Comparison of ENCODE assay signal across 24 mouse cellular contexts in genomic region chr2:125650038-125650437, GRCm38 (mm10). TPM values are rescaled to one million over a fixed set of nuclear protein-coding genes. Genes with fewer than 3 reads are reported as not detected.
DNase-seq lines count a peak whose midpoint lies in the region; ATAC-seq and TF ChIP-seq lines count a peak whose summit lies in the region.
"Had no signal": no experiment of that assay in that cellular context is flagged by ENCODE, and none has a peak within 500 bp of the region (broad histone marks: within the 10 kb centered on the region; RNA-seq: fewer than 3 reads in every experiment).

No protein-coding gene starts in this region.

- H3K4me1 ChIP-seq in embryonic facial prominence, embryonic 14.5 days (ENCODE audit: control insufficient read depth, insufficient read depth, low read length), result 0 out of 2 replicates have a peak, but pooled peaks cover 3% of the 10 kb centered on the region
- H3K4me1 ChIP-seq in embryonic facial prominence, embryonic 10.5 days, result no peaks in the 10 kb centered on the region
- no peaks in the 10 kb centered on the region for H3K4me1 ChIP-seq in limb, embryonic 14.5 days (ENCODE audit: control insufficient read depth, insufficient read depth, low read length)
- H3K4me1 ChIP-seq in limb, embryonic 10.5 days, result no peaks in the 10 kb centered on the region
- no peaks in the 10 kb centered on the region for H3K4me1 ChIP-seq in embryonic facial prominence, embryonic 15.5 days
- H3K4me1 ChIP-seq: embryonic facial prominence, embryonic 12.5 days; forebrain, embryonic 15.5 days had no signal

- no peaks in the 10 kb centered on the region for H3K27me3 ChIP-seq in embryonic facial prominence, embryonic 14.5 days (replicated peaks; ENCODE audit: control insufficient read depth, insufficient read depth, low read length)
- H3K27me3 ChIP-seq in embryonic facial prominence, embryonic 10.5 days (replicated peaks; ENCODE audit: low read depth, poor library complexity, severe bottlenecking), result no peaks in the 10 kb centered on the region
- no peaks in the 10 kb centered on the region for H3K27me3 ChIP-seq in limb, embryonic 14.5 days (ENCODE audit: control insufficient read depth, insufficient read depth, low read length)
- H3K27me3 ChIP-seq in limb, embryonic 10.5 days (ENCODE audit: low read depth, poor library complexity, severe bottlenecking), result no peaks in the 10 kb centered on the region
- H3K27me3 ChIP-seq in embryonic facial prominence, embryonic 15.5 days, result no peaks in the 10 kb centered on the region
- H3K27me3 ChIP-seq: CH12.LX; embryonic facial prominence, embryonic 12.5 days; forebrain, embryonic 13.5 days; forebrain, embryonic 15.5 days had no signal

- no peak overlapping the region for H3K4me2 ChIP-seq in embryonic facial prominence, embryonic 14.5 days (ENCODE audit: low read depth, low read length)
- no peak overlapping the region for H3K4me2 ChIP-seq in limb, embryonic 14.5 days (replicated peaks; ENCODE audit: low read depth, low read length, severe bottlenecking)
- no peak overlapping the region for H3K4me2 ChIP-seq in embryonic facial prominence, embryonic 15.5 days (replicated peaks)
- H3K4me2 ChIP-seq: embryonic facial prominence, embryonic 12.5 days; forebrain, embryonic 13.5 days; forebrain, embryonic 15.5 days had no signal

- 75% methylated on average over 5 of the region's 5 CpGs for WGBS in embryonic facial prominence, embryonic 14.5 days
- 89% methylated on average over 5 of the region's 5 CpGs for WGBS in embryonic facial prominence, embryonic 10.5 days
- 80% methylated on average over 5 of the region's 5 CpGs for WGBS in limb, embryonic 14.5 days
- 91% methylated on average over 5 of the region's 5 CpGs for WGBS in limb, embryonic 10.5 days
- 57% methylated on average over 5 of the region's 5 CpGs for WGBS in embryonic facial prominence, embryonic 15.5 days

- TF ChIP-seq POLR2A in limb, embryonic 14.5 days (IDR thresholded peaks at IDR 0.05; ENCODE audit: borderline replicate concordance, extremely low read depth, insufficient read depth, insufficient read length), result no peak

- H3K27ac ChIP-seq in embryonic facial prominence, embryonic 14.5 days (replicated peaks; ENCODE audit: low read depth, low read length), result no peak overlapping the region
- no peak overlapping the region for H3K27ac ChIP-seq in embryonic facial prominence, embryonic 10.5 days (replicated peaks)
- H3K27ac ChIP-seq in limb, embryonic 14.5 days (replicated peaks; ENCODE audit: low read depth, low read length), result no peak overlapping the region
- no peak overlapping the region for H3K27ac ChIP-seq in limb, embryonic 10.5 days
- H3K27ac ChIP-seq in embryonic facial prominence, embryonic 15.5 days (replicated peaks), result 0 out of 2 replicates have a peak overlapping the region, but pooled peaks have one; percentile 29
- H3K27ac ChIP-seq: embryonic facial prominence, embryonic 12.5 days; forebrain, embryonic 13.5 days; forebrain, embryonic 15.5 days had no signal

- no peak overlapping the region for H3K9ac ChIP-seq in embryonic facial prominence, embryonic 14.5 days (ENCODE audit: low read depth, low read length)
- no peak overlapping the region for H3K9ac ChIP-seq in limb, embryonic 14.5 days (ENCODE audit: low read depth, low read length, severe bottlenecking)
- H3K9ac ChIP-seq in embryonic facial prominence, embryonic 15.5 days, result no peak overlapping the region
- H3K9ac ChIP-seq: embryonic facial prominence, embryonic 12.5 days; forebrain, embryonic 13.5 days; forebrain, embryonic 15.5 days; forebrain, postnatal 0 days had no signal

- H3K36me3 ChIP-seq in embryonic facial prominence, embryonic 14.5 days (ENCODE audit: control insufficient read depth, insufficient read depth, low read length), result no peaks in the 10 kb centered on the region
- H3K36me3 ChIP-seq in embryonic facial prominence, embryonic 10.5 days (replicated peaks), result no peaks in the 10 kb centered on the region
- no peaks in the 10 kb centered on the region for H3K36me3 ChIP-seq in limb, embryonic 14.5 days (ENCODE audit: control insufficient read depth, insufficient read depth, low read length)
- H3K36me3 ChIP-seq in limb, embryonic 10.5 days, result no peaks in the 10 kb centered on the region
- no peaks in the 10 kb centered on the region for H3K36me3 ChIP-seq in embryonic facial prominence, embryonic 15.5 days
- H3K36me3 ChIP-seq: embryonic facial prominence, embryonic 12.5 days; forebrain, embryonic 15.5 days; G1E had no signal

- DNase-seq in embryonic facial prominence, embryonic 14.5 days (ENCODE audit: low spot score), result peak; percentile 52
- DNase-seq in embryonic facial prominence, embryonic 10.5 days (ENCODE audit: low spot score), result no peak
- DNase-seq in limb, embryonic 14.5 days (ENCODE audit: low spot score), result peak; percentile 48
- DNase-seq in limb, embryonic 10.5 days (ENCODE audit: low spot score), result no peak
- DNase-seq: adrenal gland, adult 2 months; adrenal gland, postnatal 10 days; adrenal gland, postnatal 25 days; B cell, adult 2 months; cerebellum, adult 11 months; cerebellum, adult 18-20 months; cerebellum, adult 8-10 months; cerebellum, adult 9-11 months; cerebellum, postnatal 14 days; cerebellum, postnatal 36 days; embryo, embryonic 11 days; forebrain, postnatal 0 days had no signal

- no peak overlapping the region for H3K4me3 ChIP-seq in embryonic facial prominence, embryonic 14.5 days (ENCODE audit: low read depth, low read length)
- H3K4me3 ChIP-seq in embryonic facial prominence, embryonic 10.5 days, result no peak overlapping the region
- no peak overlapping the region for H3K4me3 ChIP-seq in limb, embryonic 14.5 days (replicated peaks; ENCODE audit: low read length)
- H3K4me3 ChIP-seq in limb, embryonic 10.5 days, result no peak overlapping the region
- no peak overlapping the region for H3K4me3 ChIP-seq in embryonic facial prominence, embryonic 15.5 days (replicated peaks)
- H3K4me3 ChIP-seq: embryonic facial prominence, embryonic 12.5 days; forebrain, embryonic 13.5 days; forebrain, embryonic 15.5 days had no signal

- H3K9me3 ChIP-seq in embryonic facial prominence, embryonic 14.5 days (ENCODE audit: control insufficient read depth, low read length), result no peaks in the 10 kb centered on the region
- no peaks in the 10 kb centered on the region for H3K9me3 ChIP-seq in embryonic facial prominence, embryonic 10.5 days
- no peaks in the 10 kb centered on the region for H3K9me3 ChIP-seq in limb, embryonic 14.5 days (ENCODE audit: control insufficient read depth, low read length)
- H3K9me3 ChIP-seq in limb, embryonic 10.5 days (replicated peaks), result no peaks in the 10 kb centered on the region
- no peaks in the 10 kb centered on the region for H3K9me3 ChIP-seq in embryonic facial prominence, embryonic 15.5 days (replicated peaks)
- H3K9me3 ChIP-seq: embryonic facial prominence, embryonic 12.5 days; forebrain, embryonic 13.5 days; forebrain, embryonic 15.5 days; G1E had no signal

- ATAC-seq in embryonic facial prominence, embryonic 14.5 days (ENCODE audit: low read depth), result no peak; the same call in 1 of the 2 replicates
- ATAC-seq in limb, embryonic 14.5 days (ENCODE audit: low FRiP score, low read depth), result no peak
- no peak for ATAC-seq in embryonic facial prominence, embryonic 15.5 days (ENCODE audit: insufficient number of reproducible peaks, low FRiP score, low TSS enrichment, low read depth)
- ATAC-seq: CD4-positive, CD25-positive, alpha-beta regulatory T cell, adult 4 months; forebrain, embryonic 13.5 days; forebrain, embryonic 15.5 days; forebrain, postnatal 0 days; Patski had no signal

RNA-seq across cellular contexts. Expression of gene Eid1, which starts 22.9 kb away (rescaled TPM):
- 273 and 294 TPM in 2 replicates for polyA plus RNA-seq in embryonic facial prominence, embryonic 14.5 days (2014; fragmentation: Nextera tagmentation; extraction: Ambion mirVana)
- polyA plus RNA-seq in embryonic facial prominence, embryonic 10.5 days (2016; fragmentation: Nextera tagmentation; extraction: Ambion mirVana), result 127 and 136 TPM in 2 replicates
- polyA plus RNA-seq in limb, embryonic 14.5 days (2012; rRNA removed), result 143 and 182 TPM in 2 replicates
- 298 and 313 TPM in 2 replicates for polyA plus RNA-seq in limb, embryonic 14.5 days (2014; fragmentation: Nextera tagmentation; extraction: Ambion mirVana)
- polyA plus RNA-seq in limb, embryonic 10.5 days (2016; fragmentation: Nextera tagmentation; extraction: Ambion mirVana), result 106 and 135 TPM in 2 replicates
- polyA plus RNA-seq in embryonic facial prominence, embryonic 15.5 days (2015; fragmentation: Nextera tagmentation; extraction: Ambion mirVana), result 227 and 241 TPM in 2 replicates
- polyA plus RNA-seq: G1E had no signal

RNA-seq across cellular contexts. Expression of gene Cep152, which starts 25.1 kb away (rescaled TPM):
- polyA plus RNA-seq in embryonic facial prominence, embryonic 14.5 days (2014; fragmentation: Nextera tagmentation; extraction: Ambion mirVana), result 6.9 and 7.0 TPM in 2 replicates
- 11.5 and 12.4 TPM in 2 replicates for polyA plus RNA-seq in embryonic facial prominence, embryonic 10.5 days (2016; fragmentation: Nextera tagmentation; extraction: Ambion mirVana)
- polyA plus RNA-seq in limb, embryonic 14.5 days (2012; rRNA removed), result 5.3 and 6.9 TPM in 2 replicates
- polyA plus RNA-seq in limb, embryonic 14.5 days (2014; fragmentation: Nextera tagmentation; extraction: Ambion mirVana), result 5.3 and 6.2 TPM in 2 replicates
- polyA plus RNA-seq in limb, embryonic 10.5 days (2016; fragmentation: Nextera tagmentation; extraction: Ambion mirVana), result 10.0 and 11.1 TPM in 2 replicates
- 7.3 and 8.3 TPM in 2 replicates for polyA plus RNA-seq in embryonic facial prominence, embryonic 15.5 days (2015; fragmentation: Nextera tagmentation; extraction: Ambion mirVana)

Comparison
In these comparisons a context has a peak if more than half of its experiments do, and no peak if none do; other contexts are left out.
1. DNase-seq: peak in embryonic facial prominence, embryonic 14.5 days (single experiment) and limb, embryonic 14.5 days (single experiment); none in embryonic facial prominence, embryonic 10.5 days (single experiment) and limb, embryonic 10.5 days (single experiment).